Mouse (Mus musculus) forebrain, embryonic 15.5 days (tissue): ENCODE results near the gene Wee2. TPM values are rescaled to one million over a fixed set of nuclear protein-coding genes. Genes with fewer than 3 reads are reported as not detected.

Experiments used
- ATAC-seq: fragments of 200-750 bp; cut with Nextera tagmentation; replicated peaks from 2 replicates; pipeline ENCODE4 v1.8.0; 2017; ENCODE audit warnings: mild to moderate bottlenecking, moderate TSS enrichment, moderate library complexity
- H3K27ac ChIP-seq: fragments of 300-500 bp; sonication (generic); replicated peaks from 2 replicates; pipeline ENCODE4 v1.5.1; 2015; ENCODE audit warnings: mild to moderate bottlenecking, inconsistent platforms
- H3K27me3 ChIP-seq: fragments of 300-500 bp; sonication (generic); 2 replicates; pipeline ENCODE4 v1.6.1; 2015; ENCODE audit warnings: inconsistent platforms
- H3K36me3 ChIP-seq: fragments of 300-500 bp; sonication (generic); 2 replicates; pipeline ENCODE4 v1.6.1; 2015; ENCODE audit warnings: mild to moderate bottlenecking, inconsistent platforms
- H3K4me1 ChIP-seq: fragments of 300-500 bp; sonication (generic); 2 replicates; pipeline ENCODE4 v1.6.1; 2015; ENCODE audit warnings: inconsistent platforms
- H3K4me2 ChIP-seq: fragments of 300-500 bp; sonication (generic); replicated peaks from 2 replicates; pipeline ENCODE4 v1.6.1; 2015; ENCODE audit warnings: mild to moderate bottlenecking, inconsistent platforms
- H3K4me3 ChIP-seq: fragments of 300-500 bp; sonication (generic); 2 replicates; pipeline ENCODE4 v1.5.1; 2015; ENCODE audit warnings: mild to moderate bottlenecking, inconsistent platforms
- H3K9ac ChIP-seq: fragments of 300-500 bp; sonication (generic); replicated peaks from 2 replicates; pipeline ENCODE4 v1.6.1; 2015; ENCODE audit warnings: mild to moderate bottlenecking, inconsistent platforms
- H3K9me3 ChIP-seq: fragments of 300-500 bp; sonication (generic); 2 replicates; pipeline ENCODE4 v1.6.1; 2016; ENCODE audit warnings: inconsistent platforms
- WGBS: fragments of 180-500 bp; shearing (Covaris S2); methylation state at CpG from one replicate; pipeline ENCODE4 v1.1.7; 2015; ENCODE audit warnings: mixed read lengths; 5-methylcytosine and 5-hydroxymethylcytosine counted together
- polyA plus RNA-seq: library from polyadenylated mRNA; unstranded; fragments of >200 nt; fragmentation: Nextera tagmentation; extraction: Ambion mirVana; gene quantifications from 2 replicates; pipeline ENCODE4 v1.2.1, GENCODE M21; 2015

The Wee2 gene
- polyA plus RNA-seq: 0.09 and 0.17 TPM in 2 replicates

GRCm38 (mm10) chr6:40438936-40439335 is at the start of gene Wee2:
Gene Wee2, plus strand, starts transcription at chr6:40439088.
- WGBS: 62% methylated on average over 5 of the region's 5 CpGs
- H3K36me3 ChIP-seq: no peaks in the 10 kb centered on the region
- no peaks in the 10 kb centered on the region for H3K9me3 ChIP-seq
- H3K9ac ChIP-seq: no peak within 1 kb of the TSS
- peak within 1 kb of the TSS; percentile 58 for H3K27ac ChIP-seq
- ATAC-seq: no peak
- no peaks in the 10 kb centered on the region for H3K27me3 ChIP-seq
- no peak within 1 kb of the TSS for H3K4me2 ChIP-seq
- no peak within 1 kb of the TSS for H3K4me3 ChIP-seq
- H3K4me1 ChIP-seq: peaks cover 45% of the 10 kb centered on the region

GRCm38 (mm10) chr6:40390975-40391374 is 47.9 kb upstream of the Wee2 start:
- no peaks in the 10 kb centered on the region for H3K27me3 ChIP-seq
- H3K36me3 ChIP-seq: peaks cover 5% of the 10 kb centered on the region; the same call in 1 of the 2 replicates
- 90% methylated on average over 1 of the region's 1 CpGs for WGBS
- 0 out of 2 replicates have a peak, but pooled peaks cover 4% of the 10 kb centered on the region for H3K4me1 ChIP-seq
- no peak for ATAC-seq
- H3K9ac ChIP-seq: no peak overlapping the region
- no peak overlapping the region for H3K4me2 ChIP-seq
- no peak overlapping the region for H3K27ac ChIP-seq
- no peak overlapping the region for H3K4me3 ChIP-seq
- no peaks in the 10 kb centered on the region for H3K9me3 ChIP-seq

GRCm38 (mm10) chr6:40393213-40393612 is 45.7 kb upstream of the Wee2 start:
- WGBS: 2% methylated on average over 3 of the region's 3 CpGs
- no peaks in the 10 kb centered on the region for H3K9me3 ChIP-seq
- no peak overlapping the region for H3K4me2 ChIP-seq
- ATAC-seq: peak; percentile 98
- H3K4me3 ChIP-seq: no peak overlapping the region
- H3K27me3 ChIP-seq: no peaks in the 10 kb centered on the region
- no peak overlapping the region for H3K9ac ChIP-seq
- peaks cover 13% of the 10 kb centered on the region; the same call in 1 of the 2 replicates for H3K36me3 ChIP-seq
- peak overlapping the region; percentile 52 for H3K27ac ChIP-seq
- H3K4me1 ChIP-seq: 0 out of 2 replicates have a peak, but pooled peaks cover 4% of the 10 kb centered on the region

- H3K4me2 ChIP-seq: no peak overlapping the region
- H3K4me3 ChIP-seq: no peak overlapping the region
- H3K27me3 ChIP-seq: no peaks in the 10 kb centered on the region
- no peaks in the 10 kb centered on the region for H3K9me3 ChIP-seq
- peaks cover 78% of the 10 kb centered on the region for H3K36me3 ChIP-seq
- H3K27ac ChIP-seq: no peak overlapping the region
- H3K4me1 ChIP-seq: no peaks in the 10 kb centered on the region
- ATAC-seq: no peak
- H3K9ac ChIP-seq: no peak overlapping the region
- WGBS: 95% methylated on average over 2 of the region's 2 CpGs
Observed at GRCm38 (mm10) chr6:40402031-40402430, 36.9 kb upstream of the Wee2 start.

- Histone ChIP-seq H3K4me3 (no peak overlapping the region), H3K27me3 (no peaks in the 10 kb centered on the region), H3K27ac (no peak overlapping the region), H3K4me1 (no peaks in the 10 kb centered on the region), H3K9me3 (no peaks in the 10 kb centered on the region), H3K9ac (no peak overlapping the region), H3K36me3 (peaks cover 80% of the 10 kb centered on the region), H3K4me2 (no peak overlapping the region)
- no peak for ATAC-seq
- WGBS: 88% methylated on average over 4 of the region's 4 CpGs
Observed at GRCm38 (mm10) chr6:40403640-40404285, 35.1 kb upstream of the Wee2 start.

GRCm38 (mm10) chr6:40411085-40411484 is 27.8 kb upstream of the Wee2 start:
- no peaks in the 10 kb centered on the region for H3K9me3 ChIP-seq
- no peak overlapping the region for H3K4me3 ChIP-seq
- H3K36me3 ChIP-seq: peaks cover 35% of the 10 kb centered on the region
- H3K4me1 ChIP-seq: no peaks in the 10 kb centered on the region
- H3K9ac ChIP-seq: no peak overlapping the region
- WGBS: 100% methylated on average over 3 of the region's 3 CpGs
- no peak for ATAC-seq
- no peaks in the 10 kb centered on the region for H3K27me3 ChIP-seq
- no peak overlapping the region for H3K27ac ChIP-seq
- H3K4me2 ChIP-seq: no peak overlapping the region

GRCm38 (mm10) chr6:40413046-40413445 is 25.8 kb upstream of the Wee2 start:
- peaks cover 22% of the 10 kb centered on the region for H3K36me3 ChIP-seq
- no peaks in the 10 kb centered on the region for H3K4me1 ChIP-seq
- H3K4me3 ChIP-seq: no peak overlapping the region
- no peak overlapping the region for H3K9ac ChIP-seq
- no peaks in the 10 kb centered on the region for H3K9me3 ChIP-seq
- no peak overlapping the region for H3K27ac ChIP-seq
- no peaks in the 10 kb centered on the region for H3K27me3 ChIP-seq
- no peak overlapping the region for H3K4me2 ChIP-seq
- WGBS: 91% methylated on average over 5 of the region's 5 CpGs
- no peak for ATAC-seq

- Histone ChIP-seq H3K4me2 (no peak overlapping the region), H3K36me3 (peaks cover 21% of the 10 kb centered on the region), H3K27ac (no peak overlapping the region), H3K9me3 (no peaks in the 10 kb centered on the region), H3K4me1 (no peaks in the 10 kb centered on the region), H3K4me3 (no peak overlapping the region), H3K9ac (no peak overlapping the region), H3K27me3 (no peaks in the 10 kb centered on the region)
- 98% methylated on average over 3 of the region's 3 CpGs for WGBS
- no peak for ATAC-seq
Observed at GRCm38 (mm10) chr6:40413565-40413964, 25.3 kb upstream of the Wee2 start.

- peaks cover 20% of the 10 kb centered on the region for H3K36me3 ChIP-seq
- ATAC-seq: no peak
- no peak overlapping the region for H3K27ac ChIP-seq
- no peaks in the 10 kb centered on the region for H3K9me3 ChIP-seq
- 73% methylated on average over 5 of the region's 5 CpGs for WGBS
- H3K4me3 ChIP-seq: no peak overlapping the region
- H3K27me3 ChIP-seq: no peaks in the 10 kb centered on the region
- no peak overlapping the region for H3K4me2 ChIP-seq
- no peak overlapping the region for H3K9ac ChIP-seq
- no peaks in the 10 kb centered on the region for H3K4me1 ChIP-seq
Observed at GRCm38 (mm10) chr6:40415799-40416198, 23.1 kb upstream of the Wee2 start.

- no peak overlapping the region for H3K9ac ChIP-seq
Observed at GRCm38 (mm10) chr6:40418386-40418785, 20.5 kb upstream of the Wee2 start.

GRCm38 (mm10) chr6:40421099-40421498 is 17.8 kb upstream of the Wee2 start:
- no peaks in the 10 kb centered on the region for H3K4me1 ChIP-seq
- 98% methylated on average over 6 of the region's 6 CpGs for WGBS
- ATAC-seq: no peak
- peaks cover 19% of the 10 kb centered on the region for H3K36me3 ChIP-seq
- H3K4me2 ChIP-seq: no peak overlapping the region
- no peak overlapping the region for H3K4me3 ChIP-seq
- no peak overlapping the region for H3K9ac ChIP-seq
- no peak overlapping the region for H3K27ac ChIP-seq
- no peaks in the 10 kb centered on the region for H3K27me3 ChIP-seq
- H3K9me3 ChIP-seq: no peaks in the 10 kb centered on the region

More at GRCm38 (mm10) chr6:40418386-40418785, 20.5 kb upstream of the Wee2 start:
- no peaks in the 10 kb centered on the region for H3K27me3 ChIP-seq
- no peaks in the 10 kb centered on the region for H3K9me3 ChIP-seq
- H3K4me3 ChIP-seq: no peak overlapping the region
- WGBS: 70% methylated on average over 4 of the region's 4 CpGs
- no peaks in the 10 kb centered on the region for H3K4me1 ChIP-seq
- H3K36me3 ChIP-seq: peaks cover 24% of the 10 kb centered on the region
- no peak overlapping the region for H3K4me2 ChIP-seq
- H3K27ac ChIP-seq: no peak overlapping the region
- ATAC-seq: no peak

- ATAC-seq: no peak
- H3K4me2 ChIP-seq: no peak overlapping the region
- H3K27ac ChIP-seq: no peak overlapping the region
- WGBS: 94% methylated on average over 1 of the region's 1 CpGs
- H3K4me3 ChIP-seq: no peak overlapping the region
- no peak overlapping the region for H3K9ac ChIP-seq
- no peaks in the 10 kb centered on the region for H3K9me3 ChIP-seq
- H3K27me3 ChIP-seq: no peaks in the 10 kb centered on the region
- peaks cover 13% of the 10 kb centered on the region for H3K36me3 ChIP-seq
- peaks cover 11% of the 10 kb centered on the region for H3K4me1 ChIP-seq
Observed at GRCm38 (mm10) chr6:40423013-40423412, 15.9 kb upstream of the Wee2 start.

- Histone ChIP-seq H3K9me3 (no peaks in the 10 kb centered on the region), H3K4me1 (peaks cover 18% of the 10 kb centered on the region), H3K27ac (no peak overlapping the region), H3K9ac (no peak overlapping the region), H3K4me2 (no peak overlapping the region), H3K27me3 (no peaks in the 10 kb centered on the region), H3K4me3 (no peak overlapping the region), H3K36me3 (peaks cover 10% of the 10 kb centered on the region; the same call in 1 of the 2 replicates)
- WGBS: 52% methylated on average over 1 of the region's 1 CpGs
- no peak for ATAC-seq
Observed at GRCm38 (mm10) chr6:40423774-40424173, 15.1 kb upstream of the Wee2 start.
